Mouse (Mus musculus): ENCODE measurements at regions not wholly inside any gene's neighbourhood (a gene's known extent, or its start where the extent isn't known, plus 50 kb on each side); places are given as distances from the start of the nearest gene placed in this dataset.

- no peak for TF ChIP-seq GATA1 (IDR thresholded peaks at IDR 0.05; ENCODE audit: borderline replicate concordance, low read length)
- TF ChIP-seq FLI1 (IDR thresholded peaks at IDR 0.05; ENCODE audit: low read length), result no peak
These were observed 90.5 kb downstream of the Gas1 start for GRCm38 (mm10) chr13:60086657-60087056.
